Mouse (Mus musculus) embryo, embryonic 11.5 days (tissue): ENCODE results near the gene Rfx3.

ENCODE experiments used
- DNase-seq: peaks from one replicate; pipeline ENCODE4 v3.0.0-alpha.2; 2012; ENCODE audit warnings: low read depth, low spot score

The Rfx3 gene

GRCm38 (mm10) chr19:27905172-27905571, 105.8 kb downstream of the Rfx3 start:
- no peak for DNase-seq

GRCm38 (mm10) chr19:27904655-27905054, 106.3 kb downstream of the Rfx3 start:
- DNase-seq, result no peak

- no peak for DNase-seq
These were observed 106.8 kb downstream of the Rfx3 start for GRCm38 (mm10) chr19:27904209-27904608.

- DNase-seq, result no peak
These were observed 108.4 kb downstream of the Rfx3 start for GRCm38 (mm10) chr19:27902601-27903000.

- DNase-seq, result no peak
These were observed 109.3 kb downstream of the Rfx3 start for GRCm38 (mm10) chr19:27901693-27902092.

- no peak for DNase-seq
These were observed 126.4 kb downstream of the Rfx3 start for GRCm38 (mm10) chr19:27884520-27884919.

GRCm38 (mm10) chr19:27877429-27877828, 133.5 kb downstream of the Rfx3 start:
- DNase-seq, result no peak

GRCm38 (mm10) chr19:27870794-27871193, 140.2 kb downstream of the Rfx3 start:
- no peak for DNase-seq

- no peak for DNase-seq
These were observed 151.3 kb downstream of the Rfx3 start for GRCm38 (mm10) chr19:27859641-27860040.

GRCm38 (mm10) chr19:27848946-27849345, 162.0 kb downstream of the Rfx3 start:
- DNase-seq, result no peak

GRCm38 (mm10) chr19:27847055-27847454, 163.9 kb downstream of the Rfx3 start:
- DNase-seq, result no peak

GRCm38 (mm10) chr19:27838635-27839034, 172.3 kb downstream of the Rfx3 start:
- no peak for DNase-seq

GRCm38 (mm10) chr19:27838041-27838440, 172.9 kb downstream of the Rfx3 start:
- no peak for DNase-seq

- no peak for DNase-seq
These were observed 178.5 kb downstream of the Rfx3 start for GRCm38 (mm10) chr19:27832448-27832847.

- no peak for DNase-seq
These were observed 182.7 kb downstream of the Rfx3 start for GRCm38 (mm10) chr19:27828316-27828715.

GRCm38 (mm10) chr19:27817661-27818060, 193.3 kb downstream of the Rfx3 start:
- DNase-seq, result no peak

GRCm38 (mm10) chr19:27780030-27780429, 230.9 kb downstream of the Rfx3 start:
- DNase-seq, result no peak

GRCm38 (mm10) chr19:27770716-27771265, 240.2 kb downstream of the Rfx3 start:
- no peak for DNase-seq

GRCm38 (mm10) chr19:27768444-27768843, 242.5 kb downstream of the Rfx3 start:
- no peak for DNase-seq

GRCm38 (mm10) chr19:27760309-27760708, 250.7 kb downstream of the Rfx3 start:
- no peak for DNase-seq

GRCm38 (mm10) chr19:27759347-27759746, 251.6 kb downstream of the Rfx3 start:
- no peak for DNase-seq

GRCm38 (mm10) chr19:27747301-27747700, 263.7 kb downstream of the Rfx3 start:
- DNase-seq, result no peak

- no peak for DNase-seq
These were observed 272.1 kb downstream of the Rfx3 start for GRCm38 (mm10) chr19:27738908-27739307.

GRCm38 (mm10) chr19:27736571-27736970, 274.4 kb downstream of the Rfx3 start:
- DNase-seq, result no peak
